ENCODE assay signal across 19 mouse cellular contexts in the genomic region with DNA sequence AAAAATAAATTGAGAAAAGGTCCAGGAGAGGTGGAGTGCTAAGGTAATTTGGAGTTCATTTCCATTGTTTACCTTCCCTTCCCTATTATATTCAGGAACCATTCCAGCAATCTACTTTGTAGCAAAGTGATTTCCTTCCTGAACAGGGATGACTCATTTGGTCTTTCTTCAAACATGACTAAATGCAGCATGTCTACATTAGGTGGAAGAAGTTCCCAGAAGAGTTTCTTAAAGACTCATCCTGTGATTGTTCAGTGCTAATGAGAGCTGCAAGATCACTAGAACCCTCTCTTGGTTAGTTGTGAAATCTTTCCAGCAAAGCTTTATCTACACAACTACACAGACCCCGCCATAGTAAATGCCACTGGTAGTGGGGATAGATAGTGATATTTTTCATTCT.
"Had no signal": no experiment of that assay in that cellular context is flagged by ENCODE, and none has a peak within 500 bp of the region (broad histone marks: within the 10 kb centered on the region; RNA-seq: fewer than 3 reads in every experiment).

No protein-coding gene starts in this region.

- H3K4me3 ChIP-seq: liver, embryonic 12.5 days; midbrain, embryonic 10.5 days; midbrain, embryonic 13.5 days; midbrain, embryonic 15.5 days; myocyte; neural tube, embryonic 13.5 days; neural tube, embryonic 15.5 days had no signal

- H3K4me1 ChIP-seq: liver, embryonic 12.5 days; midbrain, embryonic 15.5 days had no signal

- H3K27ac ChIP-seq: liver, embryonic 12.5 days; liver, embryonic 14.5 days; midbrain, embryonic 10.5 days; midbrain, embryonic 13.5 days; midbrain, embryonic 15.5 days; neural tube, embryonic 13.5 days; neural tube, embryonic 15.5 days had no signal

- H3K4me2 ChIP-seq: liver, embryonic 12.5 days; midbrain, embryonic 13.5 days; midbrain, embryonic 15.5 days; neural tube, embryonic 13.5 days; neural tube, embryonic 15.5 days had no signal

- H3K9ac ChIP-seq: liver, embryonic 12.5 days; liver, embryonic 14.5 days; midbrain, embryonic 13.5 days; midbrain, embryonic 15.5 days; neural tube, embryonic 13.5 days; neural tube, embryonic 15.5 days had no signal

- H3K27me3 ChIP-seq: midbrain, embryonic 15.5 days; neural tube, embryonic 13.5 days; neural tube, embryonic 15.5 days had no signal

- ATAC-seq: liver, embryonic 12.5 days; midbrain, embryonic 13.5 days; midbrain, embryonic 15.5 days had no signal

- H3K36me3 ChIP-seq: liver, embryonic 12.5 days; midbrain, embryonic 10.5 days; midbrain, embryonic 13.5 days; midbrain, embryonic 15.5 days; neural tube, embryonic 13.5 days; neural tube, embryonic 15.5 days had no signal

- DNase-seq: lung, adult 18-20 months; lung, postnatal 14 days; lung, postnatal 4 days; retina, postnatal 1 day; right cerebral cortex, adult 18-20 months; right cerebral cortex, postnatal 25 days; right cerebral cortex, postnatal 4 days; spleen, adult 18-20 months; thymus, adult 18-20 months; thymus, postnatal 14 days; thymus, postnatal 36 days had no signal

- H3K9me3 ChIP-seq: liver, embryonic 12.5 days; midbrain, embryonic 13.5 days; midbrain, embryonic 15.5 days; neural tube, embryonic 13.5 days; neural tube, embryonic 15.5 days had no signal
